Mouse (Mus musculus) forebrain, embryonic 10.5 days (tissue): ENCODE data around the gene Sec61b. TPM values are rescaled to one million over a fixed set of nuclear protein-coding genes. Genes with fewer than 3 reads are reported as not detected.
A peak's percentile ranks its signal among the peaks of the same experiment; 100 is the strongest.

Experiments
- DNase-seq: peaks from one replicate; pipeline ENCODE4 v3.0.0-alpha.2; 2017; ENCODE audit warnings: low spot score; ENCODE audit errors: extremely low spot score
- H3K27ac ChIP-seq: fragments of 300-500 bp; sonication (generic); 2 replicates; pipeline ENCODE4 v1.5.1; 2016; ENCODE audit warnings: mild to moderate bottlenecking
- H3K27me3 ChIP-seq: fragments of 300-500 bp; sonication (generic); 2 replicates; pipeline ENCODE4 v1.6.1; 2016; ENCODE audit warnings: mild to moderate bottlenecking; ENCODE audit not compliant: poor library complexity, severe bottlenecking
- H3K36me3 ChIP-seq: fragments of 300-500 bp; sonication (generic); replicated peaks from 2 replicates; pipeline ENCODE4 v1.6.1; 2016; ENCODE audit warnings: mild to moderate bottlenecking, moderate library complexity
- H3K4me1 ChIP-seq: fragments of 300-500 bp; sonication (generic); 2 replicates; pipeline ENCODE4 v1.6.1; 2016
- H3K4me3 ChIP-seq: fragments of 300-500 bp; sonication (generic); 2 replicates; pipeline ENCODE4 v1.5.1; 2016; ENCODE audit warnings: mild to moderate bottlenecking, moderate library complexity
- H3K9me3 ChIP-seq: fragments of 300-500 bp; sonication (generic); 2 replicates; pipeline ENCODE4 v1.6.1; 2016; ENCODE audit warnings: mild to moderate bottlenecking, moderate library complexity
- WGBS: fragments of 180-500 bp; shearing (Covaris S2); methylation state at CpG from one replicate; pipeline ENCODE4 v1.1.7; 2016; 5-methylcytosine and 5-hydroxymethylcytosine counted together
- polyA plus RNA-seq: library from polyadenylated mRNA; unstranded; fragments of >200 nt; fragmentation: Nextera tagmentation; extraction: Ambion mirVana; gene quantifications from 2 replicates; pipeline ENCODE4 v1.2.1, GENCODE M21; 2016

The Sec61b gene
- polyA plus RNA-seq, 1 experiment from 2014 or later: 339 TPM

GRCm38 (mm10) chr4:47449116-47449515 is 25.3 kb upstream of the Sec61b start:
- 56% methylated on average over 5 of the region's 5 CpGs for WGBS
- Histone ChIP-seq H3K4me1 (peaks cover 7% of the 10 kb centered on the region), H3K27me3 (no peaks in the 10 kb centered on the region), H3K9me3 (no peaks in the 10 kb centered on the region), H3K4me3 (no peak overlapping the region), H3K36me3 (no peaks in the 10 kb centered on the region), H3K27ac (no peak overlapping the region)
- no peak for DNase-seq

- Histone ChIP-seq H3K9me3 (no peaks in the 10 kb centered on the region), H3K27me3 (no peaks in the 10 kb centered on the region), H3K36me3 (no peaks in the 10 kb centered on the region), H3K4me1 (peaks cover 7% of the 10 kb centered on the region), H3K4me3 (no peak overlapping the region), H3K27ac (no peak overlapping the region)
- 23% methylated on average over 18 of the region's 18 CpGs for WGBS
- DNase-seq: no peak
Observed at GRCm38 (mm10) chr4:47449586-47450522, 24.6 kb upstream of the Sec61b start.

- no peak for DNase-seq
- H3K9me3 ChIP-seq: peaks cover 12% of the 10 kb centered on the region; the same call in 1 of the 2 replicates
- H3K27me3 ChIP-seq: no peaks in the 10 kb centered on the region
- peaks cover 72% of the 10 kb centered on the region for H3K36me3 ChIP-seq
- H3K4me3 ChIP-seq: no peak overlapping the region
- H3K27ac ChIP-seq: no peak overlapping the region
- no peaks in the 10 kb centered on the region for H3K4me1 ChIP-seq
- 87% methylated on average over 2 of the region's 2 CpGs for WGBS
Observed at GRCm38 (mm10) chr4:47467196-47467595, 7.3 kb upstream of the Sec61b start.

GRCm38 (mm10) chr4:47473586-47473967 is 881 bp upstream of the Sec61b start:
- DNase-seq: no peak

GRCm38 (mm10) chr4:47474730-47475643 is 529 bp downstream of the Sec61b start:
- WGBS: 14% methylated on average over 31 of the region's 31 CpGs
- peaks cover 24% of the 10 kb centered on the region for H3K4me1 ChIP-seq
- H3K36me3 ChIP-seq: peaks cover 66% of the 10 kb centered on the region
- H3K4me3 ChIP-seq: peak overlapping the region; percentile 76
- H3K27ac ChIP-seq: peak overlapping the region; percentile 93
- no peaks in the 10 kb centered on the region for H3K9me3 ChIP-seq
- H3K27me3 ChIP-seq: no peaks in the 10 kb centered on the region
- DNase-seq: no peak

More at GRCm38 (mm10) chr4:47473586-47473967, 881 bp upstream of the Sec61b start:
- WGBS: 4% methylated on average over 10 of the region's 14 CpGs
- H3K27me3 ChIP-seq: no peaks in the 10 kb centered on the region
- H3K4me3 ChIP-seq: peak overlapping the region; percentile 76
- peak overlapping the region; percentile 93 for H3K27ac ChIP-seq
- peaks cover 24% of the 10 kb centered on the region for H3K4me1 ChIP-seq
- H3K36me3 ChIP-seq: peaks cover 68% of the 10 kb centered on the region
- peaks cover 3% of the 10 kb centered on the region; the same call in 1 of the 2 replicates for H3K9me3 ChIP-seq

GRCm38 (mm10) chr4:47477539-47477938 is 3.1 kb downstream of the Sec61b start:
- no peaks in the 10 kb centered on the region for H3K27me3 ChIP-seq
- no peaks in the 10 kb centered on the region for H3K9me3 ChIP-seq
- no peak for DNase-seq
- peaks cover 66% of the 10 kb centered on the region for H3K36me3 ChIP-seq
- no peak overlapping the region for H3K4me3 ChIP-seq
- WGBS: 94% methylated on average over 6 of the region's 6 CpGs
- H3K27ac ChIP-seq: no peak overlapping the region
- peaks cover 21% of the 10 kb centered on the region for H3K4me1 ChIP-seq

- DNase-seq: no peak
- H3K36me3 ChIP-seq: peaks cover 82% of the 10 kb centered on the region
- no peaks in the 10 kb centered on the region for H3K27me3 ChIP-seq
- H3K9me3 ChIP-seq: no peaks in the 10 kb centered on the region
- H3K27ac ChIP-seq: no peak overlapping the region
- H3K4me1 ChIP-seq: peaks cover 10% of the 10 kb centered on the region
- 94% methylated on average over 13 of the region's 13 CpGs for WGBS
- no peak overlapping the region for H3K4me3 ChIP-seq
Observed at GRCm38 (mm10) chr4:47480095-47480494, 5.6 kb downstream of the Sec61b start.

- no peaks in the 10 kb centered on the region for H3K27me3 ChIP-seq
- 93% methylated on average over 9 of the region's 9 CpGs for WGBS
- peaks cover 5% of the 10 kb centered on the region for H3K4me1 ChIP-seq
- H3K9me3 ChIP-seq: no peaks in the 10 kb centered on the region
- DNase-seq: no peak
- H3K27ac ChIP-seq: no peak overlapping the region
- peaks cover 82% of the 10 kb centered on the region for H3K36me3 ChIP-seq
- H3K4me3 ChIP-seq: no peak overlapping the region
Observed at GRCm38 (mm10) chr4:47480576-47480975, 6.1 kb downstream of the Sec61b start.

- Histone ChIP-seq H3K36me3 (no peaks in the 10 kb centered on the region), H3K4me1 (peaks cover 23% of the 10 kb centered on the region), H3K9me3 (no peaks in the 10 kb centered on the region), H3K27me3 (no peaks in the 10 kb centered on the region), H3K4me3 (no peak overlapping the region), H3K27ac (no peak overlapping the region)
- no peak for DNase-seq
- WGBS: 90% methylated on average over 6 of the region's 6 CpGs
Observed at GRCm38 (mm10) chr4:47491243-47491642, 16.8 kb downstream of the Sec61b start.

GRCm38 (mm10) chr4:47492311-47493086 is 18.0 kb downstream of the Sec61b start:
- no peak overlapping the region for H3K4me3 ChIP-seq
- peaks cover 23% of the 10 kb centered on the region for H3K4me1 ChIP-seq
- H3K27ac ChIP-seq: peak overlapping the region; percentile 30; the same call in 1 of the 2 replicates
- no peak for DNase-seq
- no peaks in the 10 kb centered on the region for H3K36me3 ChIP-seq
- H3K9me3 ChIP-seq: no peaks in the 10 kb centered on the region
- 82% methylated on average over 12 of the region's 12 CpGs for WGBS
- no peaks in the 10 kb centered on the region for H3K27me3 ChIP-seq

- Histone ChIP-seq H3K27ac (no peak overlapping the region), H3K36me3 (no peaks in the 10 kb centered on the region), H3K9me3 (no peaks in the 10 kb centered on the region), H3K4me3 (no peak overlapping the region), H3K27me3 (no peaks in the 10 kb centered on the region), H3K4me1 (peaks cover 23% of the 10 kb centered on the region)
- 91% methylated on average over 8 of the region's 8 CpGs for WGBS
- no peak for DNase-seq
Observed at GRCm38 (mm10) chr4:47493456-47493855, 19.0 kb downstream of the Sec61b start.

GRCm38 (mm10) chr4:47494137-47494536 is 19.7 kb downstream of the Sec61b start:
- DNase-seq: no peak
- 83% methylated on average over 1 of the region's 1 CpGs for WGBS
- peaks cover 23% of the 10 kb centered on the region for H3K4me1 ChIP-seq
- H3K27me3 ChIP-seq: no peaks in the 10 kb centered on the region
- no peaks in the 10 kb centered on the region for H3K36me3 ChIP-seq
- H3K9me3 ChIP-seq: no peaks in the 10 kb centered on the region
- H3K4me3 ChIP-seq: no peak overlapping the region
- no peak overlapping the region for H3K27ac ChIP-seq
